In the genomic region with DNA sequence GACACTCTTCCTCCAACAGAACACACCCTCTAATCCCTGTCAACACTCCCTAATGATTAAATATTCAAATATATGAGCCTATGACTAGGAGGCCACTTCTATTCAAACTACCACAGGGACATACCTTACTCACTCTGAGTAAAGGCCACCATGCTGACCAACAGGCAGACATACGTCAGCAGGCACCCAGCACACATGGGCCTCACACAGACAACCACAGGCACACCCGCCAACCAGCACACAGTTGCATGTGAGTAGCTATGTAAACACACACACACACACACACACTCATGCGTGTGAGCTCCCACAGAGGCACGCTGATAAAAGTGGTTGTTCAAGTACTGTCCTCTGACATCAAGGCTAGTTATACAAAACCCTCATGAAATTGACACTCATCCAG, we compare ENCODE assay signal across 22 mouse cellular contexts.
DNase-seq lines count a peak whose midpoint lies in the region; ATAC-seq lines count a peak whose summit lies in the region.
"Had no signal": no experiment of that assay in that cellular context is flagged by ENCODE, and none has a peak within 500 bp of the region (broad histone marks: within the 10 kb centered on the region; RNA-seq: fewer than 3 reads in every experiment).

No protein-coding gene starts in this region.

- DNase-seq in intestine, embryonic 14.5 days (ENCODE audit: low spot score), result peak; percentile 44
- no peak for DNase-seq in lung, postnatal 14 days
- DNase-seq: adrenal gland, adult 2 months; adrenal gland, postnatal 10 days; adrenal gland, postnatal 25 days; cerebellum, adult 11 months; cerebellum, adult 18-20 months; cerebellum, adult 8-10 months; cerebellum, adult 9-11 months; cerebellum, postnatal 14 days; cerebellum, postnatal 36 days; embryo, embryonic 11 days had no signal

- no peak overlapping the region for H3K4me3 ChIP-seq in intestine, embryonic 14.5 days (ENCODE audit: low read depth, low read length)
- H3K4me3 ChIP-seq in intestine, embryonic 15.5 days (replicated peaks), result no peak overlapping the region
- H3K4me3 ChIP-seq in lung, embryonic 16.5 days (ENCODE audit: low read length), result no peak overlapping the region
- no peak overlapping the region for H3K4me3 ChIP-seq in neural tube, embryonic 15.5 days (replicated peaks)
- H3K4me3 ChIP-seq: embryonic facial prominence, embryonic 13.5 days; embryonic facial prominence, embryonic 15.5 days; erythroblast, embryonic 14.5 days; forebrain, embryonic 10.5 days; forebrain, embryonic 12.5 days had no signal

- H3K27me3 ChIP-seq in intestine, embryonic 14.5 days (replicated peaks; ENCODE audit: control insufficient read depth, insufficient read depth, low read length), result no peaks in the 10 kb centered on the region
- H3K27me3 ChIP-seq in intestine, embryonic 15.5 days (replicated peaks), result no peaks in the 10 kb centered on the region
- no peaks in the 10 kb centered on the region for H3K27me3 ChIP-seq in lung, embryonic 16.5 days (ENCODE audit: control insufficient read depth, insufficient read depth, low read depth, low read length)
- no peaks in the 10 kb centered on the region for H3K27me3 ChIP-seq in neural tube, embryonic 15.5 days (replicated peaks)
- H3K27me3 ChIP-seq: embryonic facial prominence, embryonic 13.5 days; embryonic facial prominence, embryonic 15.5 days; forebrain, embryonic 12.5 days had no signal

- H3K9me3 ChIP-seq in intestine, embryonic 14.5 days (ENCODE audit: control insufficient read depth, low read length), result no peaks in the 10 kb centered on the region
- no peaks in the 10 kb centered on the region for H3K9me3 ChIP-seq in intestine, embryonic 15.5 days
- no peaks in the 10 kb centered on the region for H3K9me3 ChIP-seq in lung, embryonic 16.5 days (ENCODE audit: control insufficient read depth, low read length)
- H3K9me3 ChIP-seq in neural tube, embryonic 15.5 days (replicated peaks), result no peaks in the 10 kb centered on the region
- H3K9me3 ChIP-seq: embryonic facial prominence, embryonic 13.5 days; embryonic facial prominence, embryonic 15.5 days; forebrain, embryonic 10.5 days; forebrain, embryonic 12.5 days had no signal

- H3K27ac ChIP-seq in intestine, embryonic 14.5 days (ENCODE audit: low read depth), result no peak overlapping the region
- no peak overlapping the region for H3K27ac ChIP-seq in intestine, embryonic 15.5 days
- no peak overlapping the region for H3K27ac ChIP-seq in lung, embryonic 16.5 days (ENCODE audit: low read length)
- no peak overlapping the region for H3K27ac ChIP-seq in neural tube, embryonic 15.5 days (replicated peaks)
- H3K27ac ChIP-seq: embryonic facial prominence, embryonic 13.5 days; embryonic facial prominence, embryonic 15.5 days; forebrain, embryonic 10.5 days; forebrain, embryonic 12.5 days had no signal

- WGBS in intestine, embryonic 14.5 days, result 70% methylated on average over 4 of the region's 4 CpGs
- WGBS in intestine, embryonic 15.5 days, result 70% methylated on average over 4 of the region's 4 CpGs
- WGBS in lung, embryonic 16.5 days, result 52% methylated on average over 4 of the region's 4 CpGs
- 87% methylated on average over 4 of the region's 4 CpGs for WGBS in neural tube, embryonic 15.5 days

- H3K36me3 ChIP-seq in intestine, embryonic 14.5 days (ENCODE audit: control insufficient read depth, insufficient read depth, low read length), result no peaks in the 10 kb centered on the region
- H3K36me3 ChIP-seq in intestine, embryonic 15.5 days, result no peaks in the 10 kb centered on the region
- no peaks in the 10 kb centered on the region for H3K36me3 ChIP-seq in lung, embryonic 16.5 days (ENCODE audit: control insufficient read depth, insufficient read depth, low read length)
- H3K36me3 ChIP-seq in neural tube, embryonic 15.5 days, result no peaks in the 10 kb centered on the region
- H3K36me3 ChIP-seq: embryonic facial prominence, embryonic 13.5 days; embryonic facial prominence, embryonic 15.5 days; forebrain, embryonic 10.5 days; forebrain, embryonic 12.5 days had no signal

- ATAC-seq in intestine, embryonic 14.5 days (replicated peaks; ENCODE audit: low FRiP score, low TSS enrichment, low read depth), result no peak
- no peak for ATAC-seq in intestine, embryonic 15.5 days
- peak; percentile 34; the same call in 1 of the 2 replicates for ATAC-seq in lung, embryonic 16.5 days (ENCODE audit: low read depth)
- ATAC-seq in neural tube, embryonic 15.5 days (ENCODE audit: low FRiP score), result no peak
- ATAC-seq: forebrain, embryonic 14.5 days; forebrain, embryonic 16.5 days had no signal

- H3K4me2 ChIP-seq in intestine, embryonic 14.5 days (ENCODE audit: low read length), result no peak overlapping the region
- H3K4me2 ChIP-seq in intestine, embryonic 15.5 days (replicated peaks), result no peak overlapping the region
- H3K4me2 ChIP-seq in lung, embryonic 16.5 days (ENCODE audit: low read depth, low read length), result no peak overlapping the region
- H3K4me2 ChIP-seq in neural tube, embryonic 15.5 days, result no peak overlapping the region
- H3K4me2 ChIP-seq: embryonic facial prominence, embryonic 13.5 days; embryonic facial prominence, embryonic 15.5 days; forebrain, embryonic 12.5 days had no signal

- no peaks in the 10 kb centered on the region for H3K4me1 ChIP-seq in intestine, embryonic 14.5 days (replicated peaks; ENCODE audit: control insufficient read depth, insufficient read depth, low read length)
- no peaks in the 10 kb centered on the region for H3K4me1 ChIP-seq in intestine, embryonic 15.5 days (replicated peaks)
- no peaks in the 10 kb centered on the region for H3K4me1 ChIP-seq in lung, embryonic 16.5 days (replicated peaks; ENCODE audit: control insufficient read depth, insufficient read depth, low read length)
- H3K4me1 ChIP-seq in neural tube, embryonic 15.5 days, result no peaks in the 10 kb centered on the region
- H3K4me1 ChIP-seq: embryonic facial prominence, embryonic 13.5 days; embryonic facial prominence, embryonic 15.5 days; forebrain, embryonic 12.5 days had no signal

- no peak overlapping the region for H3K9ac ChIP-seq in intestine, embryonic 14.5 days (ENCODE audit: low read length)
- no peak overlapping the region for H3K9ac ChIP-seq in intestine, embryonic 15.5 days
- H3K9ac ChIP-seq in lung, embryonic 16.5 days (ENCODE audit: low read length), result no peak overlapping the region
- no peak overlapping the region for H3K9ac ChIP-seq in neural tube, embryonic 15.5 days (replicated peaks)
- H3K9ac ChIP-seq: embryonic facial prominence, embryonic 13.5 days; embryonic facial prominence, embryonic 15.5 days; forebrain, embryonic 12.5 days had no signal
